Mouse (Mus musculus) embryonic fibroblast, embryonic 13.5 days (primary cell): Measurements from ENCODE around the gene Ttc28.

Experiments
- CTCF ChIP-seq: IDR thresholded peaks from 2 replicates; pipeline ENCODE4 v1.5.1; 2011; ENCODE audit warnings: mild to moderate bottlenecking, control low read depth, low read length, moderate library complexity, borderline replicate concordance; ENCODE audit not compliant: insufficient read depth
- POLR2A ChIP-seq: IDR thresholded peaks from 2 replicates; pipeline ENCODE4 v1.6.1; 2011; ENCODE audit warnings: low read depth, mild to moderate bottlenecking, control low read depth, low read length, moderate library complexity

DNA sequence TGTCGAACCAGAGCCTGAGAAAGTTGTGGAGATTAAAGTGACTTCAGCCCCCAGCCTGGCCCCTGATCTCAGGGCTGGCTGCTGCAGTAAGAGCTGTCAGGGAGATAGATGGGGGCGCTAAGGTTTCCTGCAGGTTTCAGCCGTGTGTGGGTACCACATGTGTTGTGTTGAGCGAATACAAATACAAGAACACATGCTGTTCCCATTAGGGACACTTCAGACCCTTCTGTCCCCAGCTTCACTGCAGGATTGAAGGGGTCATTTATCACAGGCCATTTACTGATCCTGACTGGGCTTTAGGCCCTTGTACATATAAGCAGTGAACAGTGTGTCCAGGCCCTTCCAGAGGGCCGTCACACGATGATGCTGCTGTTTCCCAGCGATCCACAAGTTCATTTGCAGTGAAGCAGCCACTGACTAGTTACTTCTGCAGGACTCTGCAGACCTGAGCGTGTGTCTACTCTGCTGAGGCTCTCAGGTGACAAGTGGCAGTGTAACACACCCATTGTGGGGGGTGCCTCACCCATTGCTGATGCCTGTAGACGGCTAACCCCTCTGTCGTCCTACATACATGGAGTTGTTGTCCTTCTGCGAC lies 258.7 kb downstream of the Ttc28 start:
- TF ChIP-seq CTCF: no peak
- TF ChIP-seq POLR2A: no peak
